Mouse (Mus musculus) midbrain, embryonic 10.5 days (tissue): ENCODE measurements around the gene Cxcl14. TPM values are rescaled to one million over a fixed set of nuclear protein-coding genes. Genes with fewer than 3 reads are reported as not detected.

Experiments used
- polyA plus RNA-seq: library from polyadenylated mRNA; unstranded; fragments of >200 nt; fragmentation: Nextera tagmentation; extraction: Ambion mirVana; gene quantifications from 2 replicates; pipeline ENCODE4 v1.2.1, GENCODE M21; 2016

Cxcl14 gene
- polyA plus RNA-seq, 1 experiment from 2014 or later = 5.4 TPM

Other genes with a start within 250 kb of the Cxcl14 start
- 526 and 546 TPM in 2 replicates for gene H2afy, start 160.2 kb downstream of the Cxcl14 start, polyA plus RNA-seq
- 1.4 and 1.6 TPM in 2 replicates for gene Tifab, start 117.7 kb downstream of the Cxcl14 start, polyA plus RNA-seq
- 33.7 and 34.4 TPM in 2 replicates for gene Neurog1, start 44.4 kb downstream of the Cxcl14 start, polyA plus RNA-seq
- not detected in 2 replicates for gene Gm3045, start 130.0 kb upstream of the Cxcl14 start, polyA plus RNA-seq
- gene Slc25a48, start 141.8 kb upstream of the Cxcl14 start, polyA plus RNA-seq = not detected in 2 replicates
- gene Il9, start 185.7 kb upstream of the Cxcl14 start, polyA plus RNA-seq = not detected in 2 replicates
- gene Fbxl21, start 225.9 kb upstream of the Cxcl14 start, polyA plus RNA-seq = 1.4 and 1.6 TPM in 2 replicates